Mouse (Mus musculus) midbrain, embryonic 16.5 days (tissue): ENCODE measurements at regions not wholly inside any gene's neighbourhood (a gene's known extent, or its start where the extent isn't known, plus 50 kb on each side); places are given as distances from the start of the nearest gene placed in this dataset.

Source experiments
- ATAC-seq: fragments of 200-750 bp; cut with Nextera tagmentation; 2 replicates; pipeline ENCODE4 v1.8.0; 2017; ENCODE audit warnings: moderate TSS enrichment
- H3K27ac ChIP-seq: fragments of 300-500 bp; sonication (generic); 2 replicates; pipeline ENCODE4 v1.5.1; 2014; ENCODE audit warnings: mild to moderate bottlenecking, low read length, mixed read lengths
- H3K27me3 ChIP-seq: fragments of 300-500 bp; sonication (generic); 2 replicates; pipeline ENCODE4 v1.6.1; 2014; ENCODE audit warnings: low read depth, low read length, mixed read lengths; ENCODE audit not compliant: control insufficient read depth, insufficient read depth
- H3K36me3 ChIP-seq: fragments of 300-500 bp; sonication (generic); 2 replicates; pipeline ENCODE4 v1.6.1; 2014; ENCODE audit warnings: mild to moderate bottlenecking, low read length, moderate library complexity, mixed read lengths; ENCODE audit not compliant: control insufficient read depth, insufficient read depth
- H3K4me1 ChIP-seq: fragments of 300-500 bp; sonication (generic); 2 replicates; pipeline ENCODE4 v1.6.1; 2014; ENCODE audit warnings: mild to moderate bottlenecking, low read length, mixed read lengths; ENCODE audit not compliant: control insufficient read depth, insufficient read depth
- H3K4me2 ChIP-seq: fragments of 300-500 bp; sonication (generic); 2 replicates; pipeline ENCODE4 v1.6.1; 2014; ENCODE audit warnings: mild to moderate bottlenecking, low read length, mixed read lengths
- H3K4me3 ChIP-seq: fragments of 300-500 bp; sonication (generic); 2 replicates; pipeline ENCODE4 v1.5.1; 2014; ENCODE audit warnings: low read depth, mild to moderate bottlenecking, low read length, moderate library complexity, mixed read lengths
- H3K9ac ChIP-seq: fragments of 300-500 bp; sonication (generic); 2 replicates; pipeline ENCODE4 v1.6.1; 2014; ENCODE audit warnings: low read depth, low read length, mixed read lengths
- H3K9me3 ChIP-seq: fragments of 300-500 bp; sonication (generic); replicated peaks from 2 replicates; pipeline ENCODE4 v1.6.1; 2014; ENCODE audit warnings: mild to moderate bottlenecking, low read length, mixed read lengths; ENCODE audit not compliant: control insufficient read depth, poor library complexity, severe bottlenecking
- WGBS: fragments of 180-500 bp; shearing (Covaris S2); extraction: QIAGEN DNeasy Blood & Tissue Kit; methylation state at CpG from one replicate; pipeline ENCODE4 v1.1.7; 2014; 5-methylcytosine and 5-hydroxymethylcytosine counted together

DNA sequence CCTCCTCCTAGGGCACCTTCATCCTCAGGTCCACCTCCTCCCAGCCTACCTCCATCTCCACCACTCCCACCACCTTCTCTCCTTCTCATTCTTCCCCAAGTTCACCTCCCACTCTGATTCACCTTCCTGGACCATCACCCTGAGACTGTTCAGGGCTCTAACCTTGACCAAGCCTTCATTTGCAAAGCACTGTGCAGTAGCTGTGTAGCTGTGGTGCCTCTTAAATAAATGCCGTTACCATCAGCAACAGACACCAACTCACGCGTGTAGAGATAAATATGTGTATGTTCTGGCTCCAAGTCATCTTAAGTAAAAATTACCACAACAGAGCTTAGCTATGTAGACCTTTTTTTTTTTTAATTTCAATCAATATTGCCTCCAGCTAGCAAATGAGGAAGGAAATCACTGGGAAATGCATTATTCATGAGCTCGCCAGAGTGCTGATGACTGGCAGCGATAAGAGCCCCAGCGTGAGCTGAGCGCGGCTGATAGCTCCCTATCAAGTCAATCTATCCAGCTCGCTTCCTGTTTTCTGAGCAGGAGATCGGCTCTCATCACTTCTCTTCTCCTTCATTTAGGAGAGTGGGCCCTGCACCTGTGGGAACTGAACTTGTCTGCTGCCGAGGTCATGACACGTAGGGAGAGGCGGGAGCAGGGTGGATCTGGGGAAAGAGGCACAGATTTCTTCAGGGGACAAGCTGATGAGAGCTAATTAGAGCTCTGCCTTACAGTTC lies 185.9 kb upstream of the Six2 start:
- Histone ChIP-seq H3K27ac (peak overlapping the region; percentile 56; the same call in 1 of the 2 replicates), H3K4me1 (peaks cover 12% of the 10 kb centered on the region), H3K27me3 (no peaks in the 10 kb centered on the region), H3K9me3 (no peaks in the 10 kb centered on the region), H3K4me3 (no peak overlapping the region), H3K36me3 (no peaks in the 10 kb centered on the region), H3K4me2 (peak overlapping the region; percentile 52), H3K9ac (no peak overlapping the region)
- WGBS, result 7% methylated on average over 13 of the region's 13 CpGs
- peak; percentile 61 for ATAC-seq

DNA sequence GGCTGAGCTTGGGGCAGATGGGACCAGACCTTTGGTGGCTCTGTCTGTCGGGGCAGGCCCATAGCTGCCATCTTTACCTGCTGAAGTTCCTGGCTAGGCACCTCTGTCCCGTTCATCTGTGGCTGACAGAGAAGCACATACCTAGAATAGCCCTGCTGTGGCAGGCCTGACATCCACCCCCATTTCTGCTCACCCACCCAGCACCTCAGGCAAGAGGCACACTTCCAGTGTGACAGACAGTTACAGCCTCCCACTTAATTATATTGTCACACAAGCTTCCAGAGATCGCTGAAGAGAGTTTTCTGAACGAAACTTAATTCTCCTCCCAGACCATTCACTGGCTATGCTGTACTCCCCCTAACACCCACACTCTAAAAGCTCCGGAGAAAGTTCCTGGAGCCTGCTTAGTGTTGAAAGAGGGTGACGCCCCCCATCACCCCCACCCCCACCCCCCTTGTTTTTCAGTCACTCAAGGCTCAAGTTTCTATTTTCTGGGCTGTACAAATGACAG lies 184.9 kb upstream of the Six2 start:
- 60% methylated on average over 6 of the region's 6 CpGs for WGBS
- H3K9ac ChIP-seq, result no peak overlapping the region
- no peak overlapping the region for H3K4me2 ChIP-seq
- no peak overlapping the region for H3K27ac ChIP-seq
- H3K4me3 ChIP-seq, result no peak overlapping the region
- ATAC-seq, result no peak
- peaks cover 12% of the 10 kb centered on the region for H3K4me1 ChIP-seq
- H3K27me3 ChIP-seq, result no peaks in the 10 kb centered on the region
- no peaks in the 10 kb centered on the region for H3K9me3 ChIP-seq
- no peaks in the 10 kb centered on the region for H3K36me3 ChIP-seq

DNA sequence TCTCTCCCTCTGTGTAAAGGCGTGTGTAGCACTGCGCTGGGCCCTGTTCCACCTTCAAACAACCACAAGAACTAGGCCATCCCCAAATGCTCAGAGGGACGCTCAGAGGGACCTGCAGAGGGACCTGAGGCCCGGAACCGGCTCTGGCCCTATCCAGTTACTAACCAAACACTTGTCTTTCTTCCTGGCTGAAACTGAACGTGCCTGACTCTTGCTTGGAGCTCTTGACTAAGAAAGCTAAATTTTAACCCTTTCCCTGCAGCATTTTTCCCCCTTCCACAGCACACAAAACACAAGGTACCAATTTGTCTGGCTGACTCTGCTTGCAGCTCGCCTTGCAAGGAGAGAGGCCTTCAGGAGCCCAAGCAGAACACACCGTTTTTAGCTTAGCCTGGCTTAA lies 182.3 kb upstream of the Six2 start:
- Histone ChIP-seq H3K9me3 (no peaks in the 10 kb centered on the region), H3K27ac (no peak overlapping the region), H3K27me3 (no peaks in the 10 kb centered on the region), H3K4me2 (no peak overlapping the region), H3K4me3 (no peak overlapping the region), H3K36me3 (no peaks in the 10 kb centered on the region), H3K9ac (no peak overlapping the region), H3K4me1 (peaks cover 12% of the 10 kb centered on the region)
- 68% methylated on average over 8 of the region's 8 CpGs for whole genome bisulfite sequencing
- no peak for ATAC-seq

DNA sequence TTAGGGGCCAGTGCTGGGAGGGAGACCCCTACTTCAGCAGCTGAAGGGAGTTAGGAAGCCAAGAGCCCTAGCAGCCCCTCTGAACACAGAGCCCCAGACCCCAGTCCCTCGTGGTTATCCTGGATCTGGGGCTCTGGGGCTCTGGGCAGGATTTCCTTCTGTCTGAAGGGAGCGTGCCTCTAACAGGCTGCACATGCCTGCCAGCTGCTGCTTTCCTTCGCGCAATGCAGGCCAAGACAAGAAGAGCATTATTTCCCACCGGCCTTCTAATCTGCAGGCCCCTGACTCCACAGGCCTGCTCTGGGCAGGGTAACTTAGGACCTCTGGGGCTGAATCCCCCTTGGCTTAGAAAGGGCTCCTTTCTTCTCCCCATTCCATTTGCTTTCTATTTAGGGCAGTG lies 181.1 kb upstream of the Six2 start:
- Histone ChIP-seq H3K27me3 (no peaks in the 10 kb centered on the region), H3K4me2 (no peak overlapping the region), H3K4me3 (no peak overlapping the region), H3K9ac (no peak overlapping the region), H3K4me1 (peaks cover 7% of the 10 kb centered on the region), H3K9me3 (no peaks in the 10 kb centered on the region), H3K27ac (no peak overlapping the region), H3K36me3 (no peaks in the 10 kb centered on the region)
- no peak for ATAC-seq
- 23% methylated on average over 5 of the region's 5 CpGs for WGBS

DNA sequence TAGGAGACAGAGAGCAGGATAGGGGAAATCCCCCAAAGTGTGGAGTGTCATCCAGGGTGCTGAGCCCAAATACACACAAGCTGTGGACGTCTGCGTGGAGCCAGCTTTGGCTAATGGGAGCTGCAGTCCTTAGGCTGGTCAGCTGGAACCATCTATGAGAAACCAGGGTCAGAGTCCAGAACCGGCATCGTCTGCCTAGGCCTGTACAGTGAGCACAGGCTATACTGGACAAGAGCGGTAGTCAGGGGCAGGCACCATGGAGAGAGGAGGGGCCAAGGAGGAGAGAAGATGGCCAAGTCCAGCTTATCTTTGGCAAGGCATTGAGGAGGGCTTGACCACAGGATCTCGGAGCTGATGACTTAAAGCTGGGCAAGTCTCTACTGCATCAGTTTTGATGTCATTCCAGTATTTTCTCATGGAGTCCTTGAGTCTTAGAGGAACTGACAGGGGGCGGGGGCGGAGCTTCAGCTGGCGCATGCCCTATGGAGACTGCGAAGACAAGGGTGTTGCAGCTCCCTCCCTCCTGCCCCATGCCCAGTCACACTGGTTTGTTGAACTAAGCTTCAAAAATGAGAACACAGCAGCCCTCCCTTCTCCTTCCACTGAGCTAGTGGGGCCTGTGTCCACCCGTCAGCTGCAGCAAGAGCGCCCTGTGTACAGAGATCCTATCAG lies 180.0 kb upstream of the Six2 start:
- Histone ChIP-seq H3K4me3 (no peak overlapping the region), H3K27me3 (no peaks in the 10 kb centered on the region), H3K9me3 (no peaks in the 10 kb centered on the region), H3K9ac (no peak overlapping the region), H3K4me1 (no peaks in the 10 kb centered on the region), H3K27ac (no peak overlapping the region), H3K4me2 (no peak overlapping the region), H3K36me3 (no peaks in the 10 kb centered on the region)
- ATAC-seq, result peak; percentile 38; the same call in 1 of the 2 replicates
- WGBS, result 81% methylated on average over 12 of the region's 12 CpGs

DNA sequence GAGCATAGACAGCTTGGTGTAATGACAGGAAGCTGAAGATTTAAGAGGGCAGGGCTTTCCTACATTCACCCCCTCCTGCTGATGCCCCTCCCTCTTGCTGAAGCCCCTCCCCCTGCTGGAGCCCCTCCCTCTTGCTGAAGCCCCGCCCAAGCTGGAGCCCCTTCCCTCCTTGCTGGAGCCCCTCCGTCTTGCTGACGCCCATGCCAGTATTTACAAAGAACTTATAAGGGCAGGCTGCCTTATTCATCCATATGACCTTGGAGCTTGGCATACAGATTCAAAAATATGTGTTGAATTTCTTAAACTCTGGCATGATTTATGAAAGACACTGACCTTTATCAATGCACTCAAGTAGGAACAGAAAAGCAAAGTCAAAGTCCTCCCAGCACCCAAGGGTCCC lies 178.5 kb upstream of the Six2 start:
- no peak overlapping the region for H3K4me2 ChIP-seq
- no peak overlapping the region for H3K9ac ChIP-seq
- no peaks in the 10 kb centered on the region for H3K9me3 ChIP-seq
- no peak for ATAC-seq
- 74% methylated on average over 3 of the region's 3 CpGs for WGBS
- no peaks in the 10 kb centered on the region for H3K27me3 ChIP-seq
- H3K4me3 ChIP-seq, result no peak overlapping the region
- H3K36me3 ChIP-seq, result no peaks in the 10 kb centered on the region
- H3K4me1 ChIP-seq, result no peaks in the 10 kb centered on the region
- H3K27ac ChIP-seq, result no peak overlapping the region

DNA sequence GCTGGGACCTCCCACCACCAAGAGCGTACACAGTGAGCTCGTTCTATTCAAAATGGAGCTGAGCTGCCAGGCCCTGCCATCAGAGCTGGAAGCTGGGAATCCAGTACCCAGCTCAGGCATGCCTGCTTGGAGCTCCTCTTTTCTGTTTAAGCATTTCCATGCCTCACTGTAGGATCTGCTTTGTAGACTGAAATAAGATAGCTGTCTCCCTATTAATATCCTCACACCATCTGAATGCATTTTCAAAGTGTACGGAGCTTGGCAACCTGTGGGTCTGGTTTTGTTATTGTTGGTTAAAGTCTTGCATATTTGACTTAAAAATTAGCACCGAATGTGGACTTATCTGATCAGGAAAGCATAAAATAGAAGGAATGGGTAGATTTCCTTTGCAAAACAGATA lies 177.9 kb upstream of the Six2 start:
- H3K9me3 ChIP-seq, result no peaks in the 10 kb centered on the region
- no peaks in the 10 kb centered on the region for H3K27me3 ChIP-seq
- H3K4me1 ChIP-seq, result no peaks in the 10 kb centered on the region
- no peak overlapping the region for H3K27ac ChIP-seq
- H3K4me2 ChIP-seq, result no peak overlapping the region
- no peak overlapping the region for H3K4me3 ChIP-seq
- 95% methylated on average over 4 of the region's 4 CpGs for WGBS
- H3K9ac ChIP-seq, result no peak overlapping the region
- H3K36me3 ChIP-seq, result no peaks in the 10 kb centered on the region
- ATAC-seq, result no peak

DNA sequence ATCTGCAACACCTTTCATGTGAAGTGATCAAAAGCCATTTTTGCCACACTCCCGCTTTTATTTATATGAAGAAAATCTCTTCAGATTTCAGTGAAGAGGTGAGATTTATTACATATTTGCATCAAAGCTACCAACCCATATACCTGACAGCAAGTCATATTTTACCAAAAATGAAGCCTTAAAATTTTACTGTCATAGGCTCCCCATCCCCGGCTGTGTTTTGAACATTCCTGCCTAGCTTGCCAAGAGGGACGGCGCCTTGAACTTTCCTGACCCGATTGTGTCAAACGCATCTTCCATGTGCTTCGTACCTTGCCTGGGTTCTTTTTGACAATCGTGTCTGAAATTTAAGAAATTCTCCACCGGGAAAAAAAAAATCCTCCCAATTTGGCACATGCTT lies 173.3 kb upstream of the Six2 start:
- no peak overlapping the region for H3K4me2 ChIP-seq
- 90% methylated on average over 9 of the region's 9 CpGs for WGBS
- H3K4me3 ChIP-seq, result no peak overlapping the region

DNA sequence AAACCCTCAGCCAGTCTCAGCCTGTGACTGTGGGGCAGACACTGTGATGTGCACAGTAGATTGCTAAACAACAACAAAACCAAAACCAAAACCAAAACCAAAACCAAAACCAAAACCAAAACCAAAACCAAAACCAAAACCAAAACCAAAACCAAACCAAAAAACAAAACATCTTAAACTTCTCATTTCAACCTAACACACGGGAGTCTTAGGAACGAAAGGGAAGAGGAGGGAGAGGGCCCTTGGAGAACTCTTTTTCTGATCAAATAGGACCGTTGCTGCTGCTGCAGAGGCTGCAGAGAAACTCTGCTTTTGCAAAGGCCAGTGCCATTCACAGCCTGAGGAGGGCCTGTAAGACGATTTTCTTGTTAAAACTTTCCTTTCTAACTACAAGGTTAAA lies 172.7 kb upstream of the Six2 start:
- WGBS, result 75% methylated on average over 4 of the region's 4 CpGs
- no peak overlapping the region for H3K4me3 ChIP-seq
- ATAC-seq, result no peak
- H3K27me3 ChIP-seq, result no peaks in the 10 kb centered on the region
- H3K27ac ChIP-seq, result no peak overlapping the region
- no peaks in the 10 kb centered on the region for H3K9me3 ChIP-seq
- H3K36me3 ChIP-seq, result no peaks in the 10 kb centered on the region
- no peak overlapping the region for H3K9ac ChIP-seq
- peaks cover 5% of the 10 kb centered on the region for H3K4me1 ChIP-seq
- H3K4me2 ChIP-seq, result no peak overlapping the region

More for the DNA sequence above, 173.3 kb upstream of the Six2 start:
- no peak overlapping the region for H3K9ac ChIP-seq
- no peaks in the 10 kb centered on the region for H3K27me3 ChIP-seq
- no peak for ATAC-seq
- H3K36me3 ChIP-seq, result no peaks in the 10 kb centered on the region
- H3K27ac ChIP-seq, result no peak overlapping the region
- no peaks in the 10 kb centered on the region for H3K9me3 ChIP-seq
- peaks cover 5% of the 10 kb centered on the region for H3K4me1 ChIP-seq
